Mouse (Mus musculus): ENCODE data around the gene Trappc1. TPM values are rescaled to one million over a fixed set of nuclear protein-coding genes. Genes with fewer than 3 reads are reported as not detected.

Gene Trappc1
- polyA plus RNA-seq (2014; fragmentation: Nextera tagmentation; extraction: Ambion mirVana) = 155 and 160 TPM in 2 replicates

GRCm38 (mm10) chr11:69323667-69324111 lies at the start of gene Trappc1, which contains the start of gene Cntrob:
Trappc1 (plus strand) TSS chr11:69323980.
Cntrob (minus strand) TSS chr11:69323775.
- Histone ChIP-seq H3K4me1 (replicated peaks; ENCODE audit: control insufficient read depth, insufficient read depth, low read length) (peaks cover 26% of the 10 kb centered on the region), H3K27me3 (replicated peaks; ENCODE audit: control insufficient read depth, insufficient read depth, low read length) (peaks cover 16% of the 10 kb centered on the region), H3K9me3 (ENCODE audit: control insufficient read depth, low read length) (no peaks in the 10 kb centered on the region), H3K36me3 (ENCODE audit: control insufficient read depth, insufficient read depth, low read length) (peaks cover 17% of the 10 kb centered on the region), H3K9ac (ENCODE audit: low read length) (peak within 1 kb of the TSS; percentile 81), H3K4me3 (ENCODE audit: low read depth, low read length) (peak within 1 kb of the TSS; percentile 76), H3K27ac (ENCODE audit: low read depth) (peak within 1 kb of the TSS; percentile 82), H3K4me2 (ENCODE audit: low read length) (peak within 1 kb of the TSS; percentile 86)
- DNase-seq (ENCODE audit: low spot score) = peak; percentile 98
- ATAC-seq (replicated peaks; ENCODE audit: low FRiP score, low TSS enrichment, low read depth) = peak; percentile 89
- WGBS = under 1% methylated on average over 30 of the region's 30 CpGs

GRCm38 (mm10) chr11:69275650-69276049 lies 48.1 kb upstream of the Trappc1 start:
- Histone ChIP-seq H3K27me3 (replicated peaks; ENCODE audit: control insufficient read depth, insufficient read depth, low read length) (no peaks in the 10 kb centered on the region), H3K4me1 (replicated peaks; ENCODE audit: control insufficient read depth, insufficient read depth, low read length) (no peaks in the 10 kb centered on the region; the same call in 1 of the 2 replicates), H3K4me3 (ENCODE audit: low read depth, low read length) (no peak overlapping the region), H3K36me3 (ENCODE audit: control insufficient read depth, insufficient read depth, low read length) (no peaks in the 10 kb centered on the region), H3K9ac (ENCODE audit: low read length) (no peak overlapping the region), H3K27ac (ENCODE audit: low read depth) (no peak overlapping the region), H3K9me3 (ENCODE audit: control insufficient read depth, low read length) (no peaks in the 10 kb centered on the region), H3K4me2 (ENCODE audit: low read length) (no peak overlapping the region)
- DNase-seq (ENCODE audit: low spot score) = no peak
- ATAC-seq (replicated peaks; ENCODE audit: low FRiP score, low TSS enrichment, low read depth) = no peak
- WGBS = 63% methylated on average over 6 of the region's 6 CpGs

- Histone ChIP-seq H3K4me2 (ENCODE audit: low read length) (no peak overlapping the region), H3K4me3 (ENCODE audit: low read depth, low read length) (no peak overlapping the region), H3K27ac (ENCODE audit: low read depth) (no peak overlapping the region), H3K27me3 (replicated peaks; ENCODE audit: control insufficient read depth, insufficient read depth, low read length) (no peaks in the 10 kb centered on the region), H3K9me3 (ENCODE audit: control insufficient read depth, low read length) (no peaks in the 10 kb centered on the region), H3K36me3 (ENCODE audit: control insufficient read depth, insufficient read depth, low read length) (no peaks in the 10 kb centered on the region), H3K9ac (ENCODE audit: low read length) (no peak overlapping the region), H3K4me1 (replicated peaks; ENCODE audit: control insufficient read depth, insufficient read depth, low read length) (no peaks in the 10 kb centered on the region; the same call in 1 of the 2 replicates)
- 52% methylated on average over 2 of the region's 2 CpGs for WGBS
- DNase-seq (ENCODE audit: low spot score) = no peak
- no peak for ATAC-seq (replicated peaks; ENCODE audit: low FRiP score, low TSS enrichment, low read depth)
Measured at GRCm38 (mm10) chr11:69276081-69276480, 47.7 kb upstream of the Trappc1 start.

DNA sequence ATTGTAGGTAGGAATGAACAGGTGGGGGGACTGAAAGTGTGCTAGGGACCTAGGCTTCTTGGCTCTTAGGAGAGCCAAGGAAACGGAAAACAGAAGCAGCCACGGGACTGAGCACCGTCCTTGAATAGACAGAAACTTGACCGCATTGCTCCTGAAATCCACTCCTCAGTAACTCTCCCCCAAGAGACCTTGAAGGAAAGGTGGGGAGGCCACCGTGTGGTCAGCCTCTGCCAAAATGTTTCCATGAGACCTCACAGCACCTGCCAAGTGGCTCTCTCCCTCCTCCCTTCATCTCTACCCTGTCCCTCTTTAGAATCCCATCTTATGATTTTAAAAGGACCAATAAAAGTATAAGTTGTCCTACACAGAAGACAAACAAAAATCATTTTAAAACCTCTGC lies 46.5 kb upstream of the Trappc1 start:
- Histone ChIP-seq H3K9me3 (ENCODE audit: control insufficient read depth, low read length) (no peaks in the 10 kb centered on the region), H3K4me3 (ENCODE audit: low read depth, low read length) (no peak overlapping the region), H3K27ac (ENCODE audit: low read depth) (no peak overlapping the region), H3K36me3 (ENCODE audit: control insufficient read depth, insufficient read depth, low read length) (no peaks in the 10 kb centered on the region), H3K4me1 (replicated peaks; ENCODE audit: control insufficient read depth, insufficient read depth, low read length) (no peaks in the 10 kb centered on the region; the same call in 1 of the 2 replicates), H3K4me2 (ENCODE audit: low read length) (no peak overlapping the region), H3K9ac (ENCODE audit: low read length) (no peak overlapping the region), H3K27me3 (replicated peaks; ENCODE audit: control insufficient read depth, insufficient read depth, low read length) (no peaks in the 10 kb centered on the region)
- DNase-seq (ENCODE audit: low spot score) (no peak), ATAC-seq (replicated peaks; ENCODE audit: low FRiP score, low TSS enrichment, low read depth) (no peak)
- WGBS = 63% methylated on average over 5 of the region's 5 CpGs

GRCm38 (mm10) chr11:69291111-69291510 lies 32.7 kb upstream of the Trappc1 start:
- Histone ChIP-seq H3K27ac (ENCODE audit: low read depth) (no peak overlapping the region), H3K4me2 (ENCODE audit: low read length) (no peak overlapping the region), H3K4me1 (replicated peaks; ENCODE audit: control insufficient read depth, insufficient read depth, low read length) (no peaks in the 10 kb centered on the region), H3K36me3 (ENCODE audit: control insufficient read depth, insufficient read depth, low read length) (no peaks in the 10 kb centered on the region), H3K9me3 (ENCODE audit: control insufficient read depth, low read length) (no peaks in the 10 kb centered on the region), H3K9ac (ENCODE audit: low read length) (no peak overlapping the region), H3K4me3 (ENCODE audit: low read depth, low read length) (no peak overlapping the region), H3K27me3 (replicated peaks; ENCODE audit: control insufficient read depth, insufficient read depth, low read length) (no peaks in the 10 kb centered on the region)
- DNase-seq (ENCODE audit: low spot score) = no peak
- WGBS = 91% methylated on average over 5 of the region's 5 CpGs
- no peak for ATAC-seq (replicated peaks; ENCODE audit: low FRiP score, low TSS enrichment, low read depth)

DNA sequence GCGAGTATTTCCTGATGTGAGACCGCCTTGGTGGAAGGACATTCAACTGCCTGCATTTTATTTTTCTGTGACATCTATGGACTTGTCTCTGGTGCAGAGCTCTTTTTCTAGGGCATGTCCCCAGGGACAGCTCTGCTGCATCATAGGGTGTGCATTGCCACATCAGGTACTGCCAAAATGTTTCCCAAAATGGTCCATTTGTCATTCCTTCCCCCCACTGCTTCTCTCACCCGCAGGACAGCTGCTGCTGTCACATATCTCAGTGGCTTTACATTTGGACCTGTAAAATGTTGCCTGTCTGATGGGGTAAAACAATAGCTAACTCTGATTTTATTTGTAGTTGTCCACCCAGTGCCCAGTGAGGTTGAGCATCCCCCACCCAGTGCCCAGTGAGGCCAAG lies 28.5 kb upstream of the Trappc1 start:
- no peaks in the 10 kb centered on the region for H3K4me1 ChIP-seq (replicated peaks; ENCODE audit: control insufficient read depth, insufficient read depth, low read length)
- H3K4me3 ChIP-seq (ENCODE audit: low read depth, low read length) = no peak overlapping the region
- H3K36me3 ChIP-seq (ENCODE audit: control insufficient read depth, insufficient read depth, low read length) = peaks cover 25% of the 10 kb centered on the region
- whole genome bisulfite sequencing = 83% methylated on average over 3 of the region's 3 CpGs
- no peak for ATAC-seq (replicated peaks; ENCODE audit: low FRiP score, low TSS enrichment, low read depth)
- no peaks in the 10 kb centered on the region for H3K27me3 ChIP-seq (replicated peaks; ENCODE audit: control insufficient read depth, insufficient read depth, low read length)
- no peak overlapping the region for H3K27ac ChIP-seq (ENCODE audit: low read depth)
- DNase-seq (ENCODE audit: low spot score) = no peak
- no peak overlapping the region for H3K4me2 ChIP-seq (ENCODE audit: low read length)
- H3K9me3 ChIP-seq (ENCODE audit: control insufficient read depth, low read length) = no peaks in the 10 kb centered on the region
- no peak overlapping the region for H3K9ac ChIP-seq (ENCODE audit: low read length)

GRCm38 (mm10) chr11:69297799-69298198 lies 26.0 kb upstream of the Trappc1 start:
- peaks cover 42% of the 10 kb centered on the region for H3K36me3 ChIP-seq (ENCODE audit: control insufficient read depth, insufficient read depth, low read length)
- ATAC-seq (replicated peaks; ENCODE audit: low FRiP score, low TSS enrichment, low read depth) = no peak
- H3K27me3 ChIP-seq (replicated peaks; ENCODE audit: control insufficient read depth, insufficient read depth, low read length) = no peaks in the 10 kb centered on the region
- no peak for DNase-seq (ENCODE audit: low spot score)
- no peaks in the 10 kb centered on the region for H3K9me3 ChIP-seq (ENCODE audit: control insufficient read depth, low read length)
- WGBS = 83% methylated on average over 2 of the region's 2 CpGs
- H3K4me2 ChIP-seq (ENCODE audit: low read length) = no peak overlapping the region
- H3K9ac ChIP-seq (ENCODE audit: low read length) = no peak overlapping the region
- no peak overlapping the region for H3K27ac ChIP-seq (ENCODE audit: low read depth)
- no peak overlapping the region for H3K4me3 ChIP-seq (ENCODE audit: low read depth, low read length)
- no peaks in the 10 kb centered on the region for H3K4me1 ChIP-seq (replicated peaks; ENCODE audit: control insufficient read depth, insufficient read depth, low read length)

DNA sequence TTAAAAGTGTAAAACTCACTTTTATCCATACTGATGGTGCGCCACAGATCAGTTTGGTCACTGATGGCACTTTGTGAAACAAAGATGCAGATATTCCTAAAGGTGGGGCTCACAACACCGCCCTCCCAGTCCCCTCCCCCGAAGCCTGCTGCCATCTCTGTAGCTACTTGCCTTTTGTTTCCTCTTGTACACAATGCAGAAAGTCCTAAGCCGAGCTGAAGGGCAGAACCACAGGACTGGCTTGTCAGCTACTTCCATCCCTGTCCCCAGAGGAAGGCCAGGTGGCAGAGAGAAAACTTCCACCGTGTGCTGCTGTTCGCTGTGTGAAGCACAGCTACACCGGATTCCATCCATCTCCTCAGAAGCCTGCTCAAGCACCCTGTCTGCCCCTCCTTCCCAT lies 25.5 kb upstream of the Trappc1 start:
- Histone ChIP-seq H3K27me3 (replicated peaks; ENCODE audit: control insufficient read depth, insufficient read depth, low read length) (no peaks in the 10 kb centered on the region), H3K4me3 (ENCODE audit: low read depth, low read length) (no peak overlapping the region), H3K36me3 (ENCODE audit: control insufficient read depth, insufficient read depth, low read length) (peaks cover 46% of the 10 kb centered on the region), H3K4me2 (ENCODE audit: low read length) (no peak overlapping the region), H3K9ac (ENCODE audit: low read length) (no peak overlapping the region), H3K4me1 (replicated peaks; ENCODE audit: control insufficient read depth, insufficient read depth, low read length) (no peaks in the 10 kb centered on the region), H3K27ac (ENCODE audit: low read depth) (no peak overlapping the region), H3K9me3 (ENCODE audit: control insufficient read depth, low read length) (no peaks in the 10 kb centered on the region)
- WGBS = 78% methylated on average over 7 of the region's 7 CpGs
- ATAC-seq (replicated peaks; ENCODE audit: low FRiP score, low TSS enrichment, low read depth) = no peak
- DNase-seq (ENCODE audit: low spot score) = no peak

DNA sequence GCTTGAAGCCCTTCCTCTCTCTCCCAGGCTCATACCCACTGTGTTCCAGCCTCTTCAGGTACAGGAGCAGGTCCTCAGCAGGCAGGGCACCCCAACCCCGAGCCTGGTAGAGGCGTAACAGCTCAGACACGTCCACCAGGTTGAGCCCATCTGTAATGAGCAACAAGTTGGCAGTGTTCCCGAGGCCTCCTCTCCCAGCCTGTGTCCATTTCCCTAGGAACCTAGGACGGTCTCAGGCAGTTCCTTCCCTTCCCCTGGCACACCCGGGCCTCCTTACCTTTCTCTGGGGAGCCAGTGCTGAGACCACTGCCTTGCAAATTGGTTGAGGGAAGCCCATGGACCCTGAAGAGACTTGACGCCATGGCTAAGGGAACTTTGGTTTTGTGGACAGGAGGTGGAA lies 21.0 kb upstream of the Trappc1 start:
- no peaks in the 10 kb centered on the region for H3K4me1 ChIP-seq (replicated peaks; ENCODE audit: control insufficient read depth, insufficient read depth, low read length)
- H3K27ac ChIP-seq (ENCODE audit: low read depth) = no peak overlapping the region
- H3K9ac ChIP-seq (ENCODE audit: low read length) = no peak overlapping the region
- DNase-seq (ENCODE audit: low spot score) (no peak), ATAC-seq (replicated peaks; ENCODE audit: low FRiP score, low TSS enrichment, low read depth) (no peak)
- H3K36me3 ChIP-seq (ENCODE audit: control insufficient read depth, insufficient read depth, low read length) = peaks cover 80% of the 10 kb centered on the region
- 84% methylated on average over 7 of the region's 7 CpGs for WGBS
- no peak overlapping the region for H3K4me3 ChIP-seq (ENCODE audit: low read depth, low read length)
- no peaks in the 10 kb centered on the region for H3K9me3 ChIP-seq (ENCODE audit: control insufficient read depth, low read length)
- no peaks in the 10 kb centered on the region for H3K27me3 ChIP-seq (replicated peaks; ENCODE audit: control insufficient read depth, insufficient read depth, low read length)
- no peak overlapping the region for H3K4me2 ChIP-seq (ENCODE audit: low read length)

All from intestine, embryonic 14.5 days (tissue).